Mouse (Mus musculus) retina, embryonic 14.5 days (tissue): ENCODE data around the gene Pink1.

Experiments used
- DNase-seq: peaks from one replicate; pipeline ENCODE4 v3.0.0-alpha.2; 2015; ENCODE audit warnings: low spot score

Gene Pink1

GRCm38 (mm10) chr4:138326077-138326695 lies at the start of gene Pink1:
Gene Pink1, minus strand, starts transcription at chr4:138326307.
- DNase-seq: peak; percentile 93

GRCm38 (mm10) chr4:138375117-138375516 lies 49.0 kb upstream of the Pink1 start:
- DNase-seq: no peak

GRCm38 (mm10) chr4:138370996-138371516 lies 44.9 kb upstream of the Pink1 start:
- no peak for DNase-seq

GRCm38 (mm10) chr4:138368498-138369260 lies 42.6 kb upstream of the Pink1 start:
- DNase-seq: no peak

GRCm38 (mm10) chr4:138367641-138368497 lies 41.8 kb upstream of the Pink1 start, which contains the start of gene Cda:
Gene Cda, minus strand, starts transcription at chr4:138367992.
- peak; percentile 75 for DNase-seq

- DNase-seq: no peak
These were observed 40.5 kb upstream of the Pink1 start for GRCm38 (mm10) chr4:138366561-138366960.

- no peak for DNase-seq
These were observed 37.4 kb upstream of the Pink1 start for GRCm38 (mm10) chr4:138363511-138363910.

GRCm38 (mm10) chr4:138362883-138363282 lies 36.8 kb upstream of the Pink1 start:
- DNase-seq: no peak

GRCm38 (mm10) chr4:138361370-138361821 lies 35.3 kb upstream of the Pink1 start:
- DNase-seq: peak; percentile 24

- no peak for DNase-seq
These were observed 32.1 kb upstream of the Pink1 start for GRCm38 (mm10) chr4:138358176-138358575.

GRCm38 (mm10) chr4:138356551-138356950 lies 30.4 kb upstream of the Pink1 start:
- no peak for DNase-seq

GRCm38 (mm10) chr4:138356141-138356540 lies 30.0 kb upstream of the Pink1 start:
- DNase-seq: no peak

- no peak for DNase-seq
These were observed 29.4 kb upstream of the Pink1 start for GRCm38 (mm10) chr4:138355496-138355895.

- no peak for DNase-seq
These were observed 27.5 kb upstream of the Pink1 start for GRCm38 (mm10) chr4:138353438-138354171.

GRCm38 (mm10) chr4:138352692-138353091 lies 26.6 kb upstream of the Pink1 start:
- no peak for DNase-seq

GRCm38 (mm10) chr4:138351821-138352220 lies 25.7 kb upstream of the Pink1 start:
- DNase-seq: no peak

- no peak for DNase-seq
These were observed 22.6 kb upstream of the Pink1 start for GRCm38 (mm10) chr4:138348716-138349115.

- DNase-seq: no peak
These were observed 21.2 kb upstream of the Pink1 start for GRCm38 (mm10) chr4:138347280-138347679.

- DNase-seq: no peak
These were observed 18.9 kb upstream of the Pink1 start for GRCm38 (mm10) chr4:138344891-138345545.

- peak; percentile 49 for DNase-seq
These were observed 17.3 kb upstream of the Pink1 start for GRCm38 (mm10) chr4:138343341-138343837.

- no peak for DNase-seq
These were observed 16.7 kb upstream of the Pink1 start for GRCm38 (mm10) chr4:138342778-138343177.
